Mouse (Mus musculus): ENCODE results near the gene Fbxo33.
A peak's percentile ranks its signal among the peaks of the same experiment; 100 is the strongest.
"Not testable (repeated sequence)": the region's sequence is repeated elsewhere in the genome, so short reads cannot be mapped to it uniquely, and the experiment has no call there.

The Fbxo33 gene

GRCm38 (mm10) chr12:59219325-59220225, at the start of gene Fbxo33:
Gene Fbxo33, minus strand, starts transcription at chr12:59219725.
- DNase-seq (ENCODE audit: extremely low spot score): peak; percentile 100

GRCm38 (mm10) chr12:59265942-59266231, 46.4 kb upstream of the Fbxo33 start:
- DNase-seq (ENCODE audit: extremely low spot score): no peak

GRCm38 (mm10) chr12:59265207-59265941, 45.8 kb upstream of the Fbxo33 start:
- DNase-seq (ENCODE audit: extremely low spot score): peak; percentile 45

GRCm38 (mm10) chr12:59262841-59263240, 43.3 kb upstream of the Fbxo33 start:
- no peak for DNase-seq (ENCODE audit: extremely low spot score)

- DNase-seq (ENCODE audit: extremely low spot score): no peak
Measured at GRCm38 (mm10) chr12:59260798-59261197, 41.3 kb upstream of the Fbxo33 start.

- no peak for DNase-seq (ENCODE audit: extremely low spot score)
Measured at GRCm38 (mm10) chr12:59260362-59260761, 40.8 kb upstream of the Fbxo33 start.

- DNase-seq (ENCODE audit: extremely low spot score): no peak
Measured at GRCm38 (mm10) chr12:59259015-59259414, 39.5 kb upstream of the Fbxo33 start.

- no peak for DNase-seq (ENCODE audit: extremely low spot score)
Measured at GRCm38 (mm10) chr12:59250259-59250827, 30.8 kb upstream of the Fbxo33 start.

GRCm38 (mm10) chr12:59248969-59249368, 29.4 kb upstream of the Fbxo33 start:
- no peak for DNase-seq (ENCODE audit: extremely low spot score)

GRCm38 (mm10) chr12:59241031-59241430, 21.5 kb upstream of the Fbxo33 start:
- not testable (repeated sequence) for DNase-seq (ENCODE audit: extremely low spot score)

GRCm38 (mm10) chr12:59238434-59238833, 18.9 kb upstream of the Fbxo33 start:
- DNase-seq (ENCODE audit: extremely low spot score): no peak

GRCm38 (mm10) chr12:59228401-59228800, 8.9 kb upstream of the Fbxo33 start:
- DNase-seq (ENCODE audit: extremely low spot score): no peak

- peak; percentile 56 for DNase-seq (ENCODE audit: extremely low spot score)
Measured at GRCm38 (mm10) chr12:59218640-59219321, 744 bp downstream of the Fbxo33 start.

GRCm38 (mm10) chr12:59217331-59217730, 2.2 kb downstream of the Fbxo33 start:
- no peak for DNase-seq (ENCODE audit: extremely low spot score)

GRCm38 (mm10) chr12:59216676-59217266, 2.8 kb downstream of the Fbxo33 start:
- no peak for DNase-seq (ENCODE audit: extremely low spot score)

GRCm38 (mm10) chr12:59216176-59216575, 3.3 kb downstream of the Fbxo33 start:
- no peak for DNase-seq (ENCODE audit: extremely low spot score)

GRCm38 (mm10) chr12:59207814-59208213, 11.7 kb downstream of the Fbxo33 start:
- no peak for DNase-seq (ENCODE audit: extremely low spot score)

- DNase-seq (ENCODE audit: extremely low spot score): no peak
Measured at GRCm38 (mm10) chr12:59207000-59207390, 12.5 kb downstream of the Fbxo33 start.

- DNase-seq (ENCODE audit: extremely low spot score): no peak
Measured at GRCm38 (mm10) chr12:59206208-59206999, 13.1 kb downstream of the Fbxo33 start.

GRCm38 (mm10) chr12:59205571-59205970, 14.0 kb downstream of the Fbxo33 start:
- no peak for DNase-seq (ENCODE audit: extremely low spot score)

GRCm38 (mm10) chr12:59199361-59199760, 20.2 kb downstream of the Fbxo33 start:
- no peak for DNase-seq (ENCODE audit: extremely low spot score)
